Mouse (Mus musculus) hindbrain, embryonic 14.5 days (tissue): ENCODE data around the gene Ak5. TPM values are rescaled to one million over a fixed set of nuclear protein-coding genes. Genes with fewer than 3 reads are reported as not detected.

ENCODE experiments used
- ATAC-seq: fragments of 200-750 bp; cut with Nextera tagmentation; 2 replicates; pipeline ENCODE4 v1.8.0; 2017; ENCODE audit warnings: moderate number of reproducible peaks, mild to moderate bottlenecking, moderate TSS enrichment, moderate library complexity; ENCODE audit not compliant: low FRiP score
- DNase-seq: peaks from one replicate; pipeline ENCODE4 v3.0.0-alpha.2; 2015; ENCODE audit warnings: low spot score
- H3K27ac ChIP-seq: fragments of 300-500 bp; sonication (generic); 2 replicates; pipeline ENCODE4 v1.5.1; 2014; ENCODE audit warnings: mild to moderate bottlenecking, moderate library complexity
- H3K27me3 ChIP-seq: fragments of 300-500 bp; sonication (generic); 2 replicates; pipeline ENCODE4 v1.6.1; 2014; ENCODE audit warnings: mild to moderate bottlenecking, low read length, mixed read lengths; ENCODE audit not compliant: control insufficient read depth, insufficient read depth
- H3K36me3 ChIP-seq: fragments of 300-500 bp; sonication (generic); replicated peaks from 2 replicates; pipeline ENCODE4 v1.6.1; 2014; ENCODE audit not compliant: control insufficient read depth, insufficient read depth
- H3K4me1 ChIP-seq: fragments of 300-500 bp; sonication (generic); replicated peaks from 2 replicates; pipeline ENCODE4 v1.6.1; 2014; ENCODE audit warnings: antibody characterized with exemption, low read length, mixed read lengths; ENCODE audit not compliant: control insufficient read depth, insufficient read depth
- H3K4me2 ChIP-seq: fragments of 300-500 bp; sonication (generic); replicated peaks from 2 replicates; pipeline ENCODE4 v1.6.1; 2014; ENCODE audit warnings: mild to moderate bottlenecking, moderate library complexity
- H3K4me3 ChIP-seq: fragments of 300-500 bp; sonication (generic); replicated peaks from 2 replicates; pipeline ENCODE4 v1.5.1; 2014; ENCODE audit warnings: mild to moderate bottlenecking, low read length
- H3K9ac ChIP-seq: fragments of 300-500 bp; sonication (generic); 2 replicates; pipeline ENCODE4 v1.6.1; 2014
- H3K9me3 ChIP-seq: fragments of 300-500 bp; sonication (generic); 2 replicates; pipeline ENCODE4 v1.6.1; 2016; ENCODE audit warnings: low read length; ENCODE audit not compliant: control insufficient read depth
- WGBS: fragments of 180-500 bp; shearing (Covaris S2); extraction: QIAGEN DNeasy Blood & Tissue Kit; methylation state at CpG from one replicate; pipeline ENCODE4 v1.1.7; 2014; 5-methylcytosine and 5-hydroxymethylcytosine counted together
- polyA plus RNA-seq: library from polyadenylated mRNA; unstranded; fragments of >200 nt; fragmentation: Nextera tagmentation; extraction: Ambion mirVana; gene quantifications from 2 replicates; pipeline ENCODE4 v1.2.1, GENCODE M21; 2014

The Ak5 gene
- polyA plus RNA-seq, 1 experiment from 2014 or later: 14.1 TPM

GRCm38 (mm10) chr3:152666991-152667355 lies 1.2 kb downstream of the Ak5 start:
- 0% methylated on average over 16 of the region's 16 CpGs for WGBS
- Histone ChIP-seq H3K27me3 (peaks cover 22% of the 10 kb centered on the region), H3K36me3 (no peaks in the 10 kb centered on the region), H3K9me3 (no peaks in the 10 kb centered on the region), H3K27ac (no peak overlapping the region), H3K4me2 (peak overlapping the region; percentile 100), H3K4me1 (0 out of 2 replicates have a peak, but pooled peaks cover 8% of the 10 kb centered on the region), H3K4me3 (peak overlapping the region; percentile 72), H3K9ac (peak overlapping the region; percentile 77)
- DNase-seq: no peak
- ATAC-seq: peak; percentile 12; the same call in 1 of the 2 replicates

DNA sequence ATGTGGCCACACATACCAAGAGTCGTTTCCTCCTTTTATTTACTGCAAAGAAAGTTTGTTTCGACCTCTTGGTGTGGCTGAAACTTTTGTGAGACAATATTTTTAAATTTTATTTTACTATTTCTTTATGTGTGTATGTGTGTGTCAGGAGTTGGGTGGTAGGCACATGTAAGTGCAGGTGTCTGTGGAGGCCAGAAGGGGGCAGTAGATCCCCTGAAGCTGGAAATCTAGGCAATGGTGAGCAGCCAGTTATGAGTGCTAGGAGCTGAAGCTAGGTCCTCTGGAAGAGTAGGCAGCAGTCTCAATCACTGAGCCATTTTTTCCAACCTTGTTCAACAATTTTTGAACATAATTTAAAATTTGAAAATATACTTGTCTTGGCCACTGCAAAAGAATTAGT lies 9.6 kb downstream of the Ak5 start:
- WGBS: 85% methylated on average over 2 of the region's 2 CpGs
- no peak overlapping the region for H3K9ac ChIP-seq
- H3K27me3 ChIP-seq: no peaks in the 10 kb centered on the region
- H3K36me3 ChIP-seq: no peaks in the 10 kb centered on the region
- 0 out of 2 replicates have a peak, but pooled peaks cover 4% of the 10 kb centered on the region for H3K9me3 ChIP-seq
- no peak for ATAC-seq
- H3K4me2 ChIP-seq: no peak overlapping the region
- no peaks in the 10 kb centered on the region for H3K4me1 ChIP-seq
- no peak overlapping the region for H3K4me3 ChIP-seq
- DNase-seq: no peak
- H3K27ac ChIP-seq: no peak overlapping the region

DNA sequence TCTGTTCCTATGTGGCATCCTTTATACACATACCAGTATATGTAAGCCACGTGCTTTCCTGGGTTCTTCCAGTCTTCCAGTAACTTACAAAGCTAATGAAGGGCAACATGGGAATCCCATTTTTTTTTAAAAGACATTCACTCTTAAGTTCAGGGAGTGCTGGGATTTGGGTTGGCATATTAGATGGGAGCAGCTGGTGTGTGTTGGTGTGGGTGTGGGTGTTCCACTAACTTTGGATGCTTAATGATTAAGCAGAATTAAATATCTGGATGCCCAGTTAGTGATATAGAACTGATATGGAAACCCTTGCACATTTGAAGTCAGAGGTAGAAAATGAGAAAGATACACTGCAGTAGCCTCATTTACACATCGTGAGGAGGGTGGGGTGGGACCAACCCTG lies 16.2 kb downstream of the Ak5 start:
- no peaks in the 10 kb centered on the region for H3K36me3 ChIP-seq
- DNase-seq (no peak), ATAC-seq (no peak)
- 84% methylated on average over 2 of the region's 2 CpGs for WGBS
- H3K9ac ChIP-seq: no peak overlapping the region
- no peak overlapping the region for H3K27ac ChIP-seq
- no peak overlapping the region for H3K4me3 ChIP-seq
- H3K9me3 ChIP-seq: 0 out of 2 replicates have a peak, but pooled peaks cover 4% of the 10 kb centered on the region
- H3K27me3 ChIP-seq: no peaks in the 10 kb centered on the region
- H3K4me2 ChIP-seq: no peak overlapping the region
- no peaks in the 10 kb centered on the region for H3K4me1 ChIP-seq

GRCm38 (mm10) chr3:152644610-152645009 lies 23.6 kb downstream of the Ak5 start:
- no peaks in the 10 kb centered on the region for H3K4me1 ChIP-seq
- H3K27ac ChIP-seq: no peak overlapping the region
- no peaks in the 10 kb centered on the region for H3K27me3 ChIP-seq
- ATAC-seq: no peak
- no peak for DNase-seq
- no peak overlapping the region for H3K4me2 ChIP-seq
- no peak overlapping the region for H3K9ac ChIP-seq
- H3K4me3 ChIP-seq: no peak overlapping the region
- H3K9me3 ChIP-seq: no peaks in the 10 kb centered on the region
- 85% methylated on average over 5 of the region's 5 CpGs for WGBS
- H3K36me3 ChIP-seq: no peaks in the 10 kb centered on the region

- WGBS: 60% methylated on average over 10 of the region's 10 CpGs
- H3K9ac ChIP-seq: no peak overlapping the region
- H3K4me1 ChIP-seq: peaks cover 18% of the 10 kb centered on the region; the same call in 1 of the 2 replicates
- no peaks in the 10 kb centered on the region for H3K27me3 ChIP-seq
- H3K27ac ChIP-seq: peak overlapping the region; percentile 43; the same call in 1 of the 2 replicates
- H3K9me3 ChIP-seq: no peaks in the 10 kb centered on the region
- DNase-seq: no peak
- H3K4me2 ChIP-seq: no peak overlapping the region
- H3K36me3 ChIP-seq: no peaks in the 10 kb centered on the region
- peak; percentile 49; the same call in 1 of the 2 replicates for ATAC-seq
- no peak overlapping the region for H3K4me3 ChIP-seq
These were observed 42.9 kb downstream of the Ak5 start for GRCm38 (mm10) chr3:152625061-152625820.

DNA sequence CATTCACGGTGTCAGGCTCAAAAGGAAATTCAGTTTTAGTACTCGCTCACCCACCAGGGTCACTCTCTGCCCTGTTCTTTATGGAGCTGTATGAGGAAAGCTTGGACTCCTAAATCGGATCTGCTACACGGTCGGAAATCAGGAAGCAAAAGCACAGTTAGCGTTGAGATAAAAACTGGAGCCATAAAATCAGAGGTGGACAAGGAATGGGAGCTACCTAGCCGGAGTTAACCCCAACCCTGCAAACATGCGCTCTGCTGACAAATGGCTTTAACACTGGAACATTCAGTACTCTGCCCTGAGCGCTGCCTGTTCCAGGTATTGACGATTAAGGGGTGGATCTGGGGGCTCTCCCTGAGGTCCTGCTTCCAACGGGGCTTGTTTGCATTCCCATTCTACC lies 47.6 kb downstream of the Ak5 start:
- H3K27me3 ChIP-seq: no peaks in the 10 kb centered on the region
- ATAC-seq (no peak), DNase-seq (no peak)
- WGBS: 34% methylated on average over 11 of the region's 11 CpGs
- H3K9ac ChIP-seq: no peak overlapping the region
- no peaks in the 10 kb centered on the region for H3K36me3 ChIP-seq
- no peak overlapping the region for H3K4me3 ChIP-seq
- H3K4me1 ChIP-seq: peaks cover 18% of the 10 kb centered on the region; the same call in 1 of the 2 replicates
- no peaks in the 10 kb centered on the region for H3K9me3 ChIP-seq
- H3K27ac ChIP-seq: no peak overlapping the region
- H3K4me2 ChIP-seq: no peak overlapping the region; the same call in 1 of the 2 replicates

DNA sequence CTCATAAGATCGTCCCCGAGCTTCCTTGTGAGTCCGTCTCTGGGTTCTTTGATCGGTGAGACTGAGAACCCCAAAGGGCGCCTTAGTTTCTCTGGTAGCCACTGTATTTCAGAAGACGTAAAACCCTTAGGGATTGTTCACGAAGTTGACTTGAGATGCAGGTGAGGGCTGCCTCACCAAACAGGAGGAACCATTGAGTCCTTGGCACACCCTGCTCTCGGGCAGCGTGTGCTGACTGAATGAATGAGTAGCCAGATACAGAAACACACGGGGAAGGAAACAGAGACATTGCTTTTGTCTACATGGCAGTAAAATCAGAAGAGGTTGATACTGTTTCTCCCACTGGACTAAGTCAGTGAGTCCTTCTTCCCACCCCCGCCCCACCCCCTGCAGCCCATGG lies 48.1 kb downstream of the Ak5 start:
- Histone ChIP-seq H3K27ac (no peak overlapping the region), H3K9ac (no peak overlapping the region), H3K27me3 (no peaks in the 10 kb centered on the region), H3K4me2 (no peak overlapping the region), H3K36me3 (no peaks in the 10 kb centered on the region), H3K9me3 (no peaks in the 10 kb centered on the region), H3K4me3 (no peak overlapping the region), H3K4me1 (peaks cover 16% of the 10 kb centered on the region; the same call in 1 of the 2 replicates)
- 71% methylated on average over 11 of the region's 11 CpGs for WGBS
- DNase-seq: no peak
- ATAC-seq: no peak

DNA sequence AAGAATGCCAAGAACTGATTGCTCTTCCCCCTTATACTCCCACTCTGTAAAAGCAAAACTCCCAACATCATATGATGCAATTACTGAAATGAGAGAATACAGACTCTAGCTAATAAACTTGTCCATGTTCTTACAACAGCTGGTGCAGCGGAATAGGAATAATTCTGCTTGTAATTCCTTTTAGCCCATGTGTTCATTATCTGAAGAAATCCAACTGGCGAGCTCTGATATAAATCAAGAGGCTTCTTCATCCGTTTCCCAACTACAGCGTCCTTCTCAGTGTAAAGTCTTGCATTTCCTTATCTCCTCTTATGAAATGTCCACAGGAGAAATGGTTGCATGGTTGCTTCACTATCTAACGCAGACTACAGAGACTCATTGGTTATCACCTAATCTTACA lies 59.1 kb downstream of the Ak5 start:
- no peaks in the 10 kb centered on the region for H3K27me3 ChIP-seq
- 0 out of 2 replicates have a peak, but pooled peaks cover 6% of the 10 kb centered on the region for H3K9me3 ChIP-seq
- DNase-seq: no peak
- WGBS: 89% methylated on average over 5 of the region's 5 CpGs
- no peak overlapping the region for H3K4me2 ChIP-seq
- no peak overlapping the region for H3K27ac ChIP-seq
- no peak for ATAC-seq
- H3K4me1 ChIP-seq: no peaks in the 10 kb centered on the region
- H3K4me3 ChIP-seq: no peak overlapping the region
- no peak overlapping the region for H3K9ac ChIP-seq
- H3K36me3 ChIP-seq: no peaks in the 10 kb centered on the region

DNA sequence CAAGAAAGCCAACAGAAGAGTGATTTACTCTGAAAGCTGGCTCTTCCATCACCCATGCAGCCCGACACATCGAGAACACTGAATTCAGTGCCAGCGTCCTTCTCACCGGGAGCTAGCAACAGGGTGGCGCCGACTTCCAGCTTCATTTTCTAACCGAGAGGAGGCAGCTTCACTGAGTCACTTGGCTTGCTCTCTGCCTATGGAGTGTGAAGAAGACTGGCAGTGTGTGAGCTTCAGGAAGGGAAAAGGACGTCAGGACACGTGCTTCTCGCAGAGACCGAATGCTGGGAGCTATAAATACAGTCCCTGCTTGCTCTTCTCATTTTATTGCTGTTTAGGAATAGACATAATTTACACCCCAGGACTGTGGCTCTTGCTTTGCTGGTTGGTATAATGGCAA lies 62.3 kb downstream of the Ak5 start:
- Histone ChIP-seq H3K4me2 (no peak overlapping the region), H3K9ac (no peak overlapping the region), H3K4me3 (no peak overlapping the region), H3K4me1 (no peaks in the 10 kb centered on the region), H3K27me3 (no peaks in the 10 kb centered on the region), H3K36me3 (no peaks in the 10 kb centered on the region), H3K27ac (no peak overlapping the region), H3K9me3 (no peaks in the 10 kb centered on the region)
- ATAC-seq: no peak
- DNase-seq: no peak
- WGBS: 70% methylated on average over 11 of the region's 11 CpGs
